Mouse (Mus musculus) limb, embryonic 10.5 days (tissue): ENCODE data around the gene Alox15. TPM values are rescaled to one million over a fixed set of nuclear protein-coding genes. Genes with fewer than 3 reads are reported as not detected.
"Not testable (repeated sequence)": the region's sequence is repeated elsewhere in the genome, so short reads cannot be mapped to it uniquely, and the experiment has no call there.

Experiments
- DNase-seq: peaks from one replicate; pipeline ENCODE4 v3.0.0-alpha.2; 2017; ENCODE audit warnings: low spot score
- H3K27ac ChIP-seq: fragments of 300-500 bp; sonication (generic); 2 replicates; pipeline ENCODE4 v1.5.1; 2016; ENCODE audit warnings: mild to moderate bottlenecking
- H3K27me3 ChIP-seq: fragments of 300-500 bp; sonication (generic); 2 replicates; pipeline ENCODE4 v1.6.1; 2016; ENCODE audit warnings: low read depth, mild to moderate bottlenecking; ENCODE audit not compliant: poor library complexity, severe bottlenecking
- H3K36me3 ChIP-seq: fragments of 300-500 bp; sonication (generic); 2 replicates; pipeline ENCODE4 v1.6.1; 2016; ENCODE audit warnings: mild to moderate bottlenecking, moderate library complexity
- H3K4me1 ChIP-seq: fragments of 300-500 bp; sonication (generic); 2 replicates; pipeline ENCODE4 v1.6.1; 2016
- H3K4me3 ChIP-seq: fragments of 300-500 bp; sonication (generic); 2 replicates; pipeline ENCODE4 v1.5.1; 2016; ENCODE audit warnings: mild to moderate bottlenecking, moderate library complexity
- H3K9me3 ChIP-seq: fragments of 300-500 bp; sonication (generic); replicated peaks from 2 replicates; pipeline ENCODE4 v1.6.1; 2016; ENCODE audit warnings: mild to moderate bottlenecking
- WGBS: fragments of 180-500 bp; shearing (Covaris S2); methylation state at CpG from one replicate; pipeline ENCODE4 v1.1.7; 2016; 5-methylcytosine and 5-hydroxymethylcytosine counted together
- polyA plus RNA-seq: library from polyadenylated mRNA; unstranded; fragments of >200 nt; fragmentation: Nextera tagmentation; extraction: Ambion mirVana; gene quantifications from 2 replicates; pipeline ENCODE4 v1.2.1, GENCODE M21; 2016

The Alox15 gene
- not detected in 2 replicates for polyA plus RNA-seq

DNA sequence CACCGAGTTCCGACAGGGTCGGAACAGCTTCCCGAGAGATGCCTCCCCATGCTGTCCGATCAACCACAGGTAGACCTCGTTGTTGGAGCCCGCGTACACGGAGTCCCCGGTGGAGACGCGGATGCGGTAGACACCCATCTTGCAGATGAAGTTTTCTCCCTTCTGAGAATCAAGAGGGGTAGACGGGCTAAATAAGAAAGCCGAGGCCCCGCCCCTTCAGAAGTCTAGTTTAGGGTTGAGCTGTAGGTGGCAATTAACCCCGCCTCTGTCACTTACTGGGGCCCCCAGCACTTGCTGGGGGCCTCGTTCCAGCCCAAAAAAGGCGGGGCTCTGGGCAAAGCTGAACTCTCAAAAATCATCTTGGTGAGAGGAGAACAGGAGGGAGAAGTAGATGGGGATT, at the start of gene Alox15:
Alox15 (minus strand) TSS at position 164 of the 400 bp plus-strand sequence.
- under 1% methylated on average over 19 of the region's 19 CpGs for WGBS
- no peaks in the 10 kb centered on the region for H3K9me3 ChIP-seq
- H3K4me3 ChIP-seq: peak within 1 kb of the TSS; percentile 49
- no peak within 1 kb of the TSS for H3K27ac ChIP-seq
- peak; percentile 51 for DNase-seq
- H3K27me3 ChIP-seq: peaks cover 69% of the 10 kb centered on the region
- H3K36me3 ChIP-seq: no peaks in the 10 kb centered on the region
- peaks cover 16% of the 10 kb centered on the region for H3K4me1 ChIP-seq

DNA sequence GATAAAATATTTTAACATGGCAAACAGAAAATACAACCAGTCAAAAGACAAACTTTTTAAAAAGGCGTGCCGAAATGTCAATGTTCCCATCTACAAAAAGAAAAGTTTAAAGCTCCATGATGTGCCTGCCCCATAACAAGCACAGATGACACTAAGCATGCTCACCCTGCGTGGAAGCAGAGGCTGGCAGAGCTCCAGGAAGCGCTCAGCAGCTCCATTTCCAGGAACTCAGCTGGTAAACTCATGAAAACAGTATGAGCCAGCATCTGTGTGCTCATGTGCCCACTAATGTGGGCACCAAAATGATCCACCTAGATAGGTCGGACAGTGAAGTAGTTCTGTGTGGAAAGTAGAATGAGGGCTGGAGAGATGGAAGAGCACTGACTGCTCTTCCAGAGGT, 37.6 kb upstream of the Alox15 start:
- Histone ChIP-seq H3K36me3 (peaks cover 78% of the 10 kb centered on the region), H3K4me3 (no peak overlapping the region), H3K27me3 (no peaks in the 10 kb centered on the region), H3K4me1 (no peaks in the 10 kb centered on the region), H3K9me3 (no peaks in the 10 kb centered on the region), H3K27ac (no peak overlapping the region)
- DNase-seq: no peak
- 94% methylated on average over 5 of the region's 5 CpGs for WGBS

DNA sequence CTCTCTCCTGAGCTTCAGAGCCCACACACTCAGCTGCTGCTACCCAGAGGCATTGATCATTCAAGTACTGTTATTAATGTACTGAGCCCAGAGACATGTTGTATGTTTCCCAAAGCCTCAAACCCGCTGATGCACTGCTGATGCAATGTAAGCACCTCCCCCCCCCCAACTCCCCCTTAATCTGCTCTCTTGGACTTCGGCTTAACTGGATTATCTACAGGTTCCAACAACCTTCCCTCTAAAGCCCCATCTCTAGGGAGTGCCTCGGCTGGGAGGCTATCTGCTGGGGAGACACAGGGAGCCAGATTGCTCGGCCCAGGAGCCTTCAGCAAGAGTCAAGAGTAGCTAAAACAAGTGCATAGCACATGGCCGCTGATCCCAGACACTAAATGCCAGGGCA, 35.6 kb upstream of the Alox15 start:
- H3K27me3 ChIP-seq: no peaks in the 10 kb centered on the region
- WGBS: 91% methylated on average over 5 of the region's 5 CpGs
- H3K27ac ChIP-seq: no peak overlapping the region
- H3K4me1 ChIP-seq: no peaks in the 10 kb centered on the region
- no peak for DNase-seq
- H3K36me3 ChIP-seq: peaks cover 65% of the 10 kb centered on the region
- H3K4me3 ChIP-seq: no peak overlapping the region
- no peaks in the 10 kb centered on the region for H3K9me3 ChIP-seq

DNA sequence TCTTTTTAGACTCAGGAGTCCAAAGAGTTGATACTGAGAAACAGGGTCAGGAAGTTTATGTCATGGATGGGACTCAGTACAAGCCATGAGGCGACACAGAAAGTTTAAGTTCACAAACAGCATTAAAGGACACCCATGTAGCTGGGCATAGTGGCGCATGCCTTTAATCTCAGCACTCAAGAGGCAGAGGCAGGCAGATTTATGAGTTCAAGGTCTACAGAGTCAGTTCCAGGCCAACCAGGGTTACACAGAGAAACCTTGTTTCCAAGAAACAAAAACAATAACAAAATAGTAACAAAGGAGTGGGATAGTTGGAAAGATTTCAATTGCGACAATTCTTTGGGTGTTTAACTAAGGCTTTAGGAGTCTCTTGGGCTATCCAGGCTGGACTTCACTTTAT, 32.3 kb upstream of the Alox15 start:
- Histone ChIP-seq H3K4me1 (no peaks in the 10 kb centered on the region), H3K4me3 (no peak overlapping the region), H3K36me3 (peaks cover 39% of the 10 kb centered on the region), H3K27ac (no peak overlapping the region), H3K27me3 (no peaks in the 10 kb centered on the region), H3K9me3 (no peaks in the 10 kb centered on the region)
- DNase-seq: no peak
- 80% methylated on average over 3 of the region's 3 CpGs for WGBS

DNA sequence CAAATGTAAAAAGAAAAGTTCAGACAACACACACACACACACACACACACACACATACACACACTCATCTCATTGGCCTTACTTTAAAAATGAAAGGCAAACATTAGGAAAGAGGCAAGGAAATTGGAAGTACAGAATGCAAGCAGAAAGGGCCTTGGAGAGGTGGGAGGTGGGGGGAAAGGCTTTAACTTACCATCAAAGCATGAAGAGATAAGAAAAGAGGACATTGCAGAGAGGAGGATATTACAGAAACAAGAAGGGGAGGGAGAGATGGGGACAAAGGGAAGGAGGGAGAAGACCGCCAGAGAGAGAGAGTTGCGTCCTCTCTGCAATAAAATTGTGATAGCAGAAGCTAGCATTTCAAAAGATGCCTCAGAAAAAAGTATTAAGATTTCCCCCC, 29.5 kb upstream of the Alox15 start:
- Histone ChIP-seq H3K4me1 (no peaks in the 10 kb centered on the region), H3K9me3 (no peaks in the 10 kb centered on the region), H3K27me3 (no peaks in the 10 kb centered on the region), H3K4me3 (no peak overlapping the region), H3K36me3 (peaks cover 19% of the 10 kb centered on the region), H3K27ac (no peak overlapping the region)
- DNase-seq: no peak
- WGBS: 88% methylated on average over 2 of the region's 2 CpGs

DNA sequence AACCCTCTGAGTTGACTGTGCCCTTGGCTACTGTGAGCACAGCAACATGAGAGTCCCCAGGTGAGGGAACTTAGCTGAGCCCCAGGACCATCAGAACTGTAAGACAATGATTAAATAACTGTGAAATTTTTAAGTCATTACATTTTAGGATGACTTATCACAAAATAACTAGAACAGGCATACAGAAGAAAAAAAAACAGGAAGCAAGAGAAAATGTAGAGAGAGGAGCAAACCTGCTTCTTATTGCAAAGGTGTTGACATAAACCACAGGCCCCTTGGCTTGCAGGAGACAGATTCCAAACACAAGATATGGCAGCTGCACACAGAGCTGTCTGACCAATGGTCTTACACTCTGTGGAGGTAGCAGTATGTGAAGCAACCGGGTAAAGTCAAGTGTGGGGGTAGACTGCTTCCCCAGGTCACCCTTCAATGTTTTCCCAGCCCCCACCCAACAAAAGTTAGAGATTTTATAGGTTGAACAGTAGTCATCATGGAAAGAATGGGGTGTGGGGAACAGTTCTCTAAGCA, 28.7 kb upstream of the Alox15 start:
- DNase-seq: no peak
- 70% methylated on average over 1 of the region's 1 CpGs for WGBS
- Histone ChIP-seq H3K9me3 (no peaks in the 10 kb centered on the region), H3K36me3 (peaks cover 12% of the 10 kb centered on the region), H3K4me1 (no peaks in the 10 kb centered on the region), H3K27me3 (no peaks in the 10 kb centered on the region), H3K4me3 (no peak overlapping the region), H3K27ac (no peak overlapping the region)

DNA sequence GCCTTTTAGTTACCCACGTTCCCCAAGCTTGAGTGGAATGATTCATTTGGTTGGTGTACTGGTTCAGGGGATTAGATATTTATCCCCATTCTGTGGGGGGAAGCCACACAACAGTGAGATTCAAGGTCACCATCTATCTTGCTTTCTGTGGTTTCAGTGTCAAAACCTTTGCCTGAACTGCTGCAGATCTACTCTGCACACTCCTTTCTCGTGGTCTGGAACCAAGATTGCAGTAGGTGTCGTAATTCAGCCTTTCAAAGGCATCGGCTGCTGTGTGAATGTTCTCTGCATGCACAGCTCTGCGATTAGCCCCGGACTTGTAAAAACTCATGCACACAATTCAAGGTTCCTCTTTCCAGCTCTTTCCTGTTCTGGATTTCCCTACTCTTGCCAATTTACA, 24.2 kb upstream of the Alox15 start:
- Histone ChIP-seq H3K36me3 (no peaks in the 10 kb centered on the region), H3K27me3 (no peaks in the 10 kb centered on the region), H3K4me1 (no peaks in the 10 kb centered on the region), H3K27ac (no peak overlapping the region), H3K4me3 (no peak overlapping the region), H3K9me3 (no peaks in the 10 kb centered on the region)
- DNase-seq: no peak
- WGBS: 83% methylated on average over 6 of the region's 6 CpGs

DNA sequence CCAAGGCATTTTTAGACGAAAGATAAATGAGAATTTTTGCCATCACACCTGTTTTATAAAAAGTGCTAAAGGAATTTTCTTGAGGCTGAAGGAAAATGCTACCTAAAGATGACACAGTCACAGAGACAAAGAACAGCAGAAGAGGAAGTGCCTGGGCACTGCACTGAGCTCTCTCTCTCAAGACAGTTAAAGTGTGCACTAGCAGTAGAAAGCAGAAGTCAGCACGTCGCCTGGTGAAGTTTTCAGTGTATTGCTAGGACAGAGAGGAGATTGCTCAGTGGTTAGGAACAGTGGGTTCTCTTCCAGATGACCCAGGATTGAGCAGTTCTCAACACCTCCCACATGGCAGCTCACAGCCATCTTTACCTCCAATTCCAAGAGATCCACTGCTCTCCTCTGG, 22.5 kb upstream of the Alox15 start:
- WGBS: 68% methylated on average over 3 of the region's 3 CpGs
- no peaks in the 10 kb centered on the region for H3K27me3 ChIP-seq
- H3K4me1 ChIP-seq: no peaks in the 10 kb centered on the region
- no peak for DNase-seq
- no peak overlapping the region for H3K27ac ChIP-seq
- H3K9me3 ChIP-seq: no peaks in the 10 kb centered on the region
- H3K36me3 ChIP-seq: no peaks in the 10 kb centered on the region
- no peak overlapping the region for H3K4me3 ChIP-seq

DNA sequence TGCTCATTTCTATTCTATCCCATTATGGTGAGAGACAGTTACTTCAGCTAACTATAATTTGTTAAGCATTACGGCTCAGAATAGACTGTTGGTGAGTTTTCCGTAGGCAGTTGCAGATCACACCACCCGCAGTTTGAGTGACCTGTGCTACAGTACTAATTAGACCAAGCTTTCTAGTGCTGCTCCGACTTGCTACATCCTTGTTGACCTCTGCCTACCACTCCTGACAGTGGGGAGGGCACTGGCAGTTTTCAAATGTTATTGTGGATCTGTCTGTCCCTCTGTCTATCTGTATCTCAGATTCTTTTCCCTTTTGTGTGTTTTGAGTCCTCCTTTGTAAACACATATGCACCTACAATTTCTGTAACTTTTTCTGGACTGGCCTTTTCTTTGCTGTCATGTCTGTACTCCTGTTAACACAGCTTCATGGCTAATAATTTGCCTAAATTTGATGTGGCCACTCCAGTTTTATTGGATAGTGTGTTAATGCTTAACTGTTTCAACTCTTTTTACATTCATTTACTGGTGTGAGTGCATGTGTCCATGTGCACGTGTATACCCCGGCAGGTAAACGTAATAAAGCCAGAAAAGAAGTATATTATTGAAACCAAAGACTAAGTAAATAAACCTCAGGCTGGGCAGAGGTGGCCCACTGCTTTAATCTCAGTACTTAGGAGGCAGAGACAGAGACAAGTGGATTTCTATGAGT, 21.2 kb upstream of the Alox15 start:
- Histone ChIP-seq H3K27me3 (no peaks in the 10 kb centered on the region), H3K4me1 (no peaks in the 10 kb centered on the region), H3K27ac (no peak overlapping the region), H3K9me3 (no peaks in the 10 kb centered on the region), H3K4me3 (no peak overlapping the region), H3K36me3 (no peaks in the 10 kb centered on the region)
- no peak for DNase-seq
- 79% methylated on average over 7 of the region's 7 CpGs for WGBS

DNA sequence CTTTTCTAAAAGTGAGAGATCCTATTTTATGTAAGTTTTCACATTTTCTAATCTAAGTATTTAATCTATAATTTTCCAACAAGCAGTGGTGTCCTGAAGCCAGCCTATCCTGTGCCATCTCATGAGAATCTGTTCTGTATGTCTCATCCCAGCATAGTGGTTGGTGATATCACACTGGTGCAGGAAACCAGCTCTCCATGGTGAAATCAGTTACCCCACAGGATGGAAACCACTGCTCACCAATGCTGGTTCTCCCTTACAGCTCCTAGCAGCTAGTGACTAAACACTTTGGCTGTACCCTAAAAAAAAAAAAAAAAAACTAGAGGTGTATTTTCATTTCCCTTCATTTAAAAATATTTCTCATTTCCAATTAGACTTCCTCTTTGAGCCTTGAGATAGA, 20.6 kb upstream of the Alox15 start:
- Histone ChIP-seq H3K27me3 (no peaks in the 10 kb centered on the region), H3K36me3 (no peaks in the 10 kb centered on the region), H3K27ac (no peak overlapping the region), H3K4me1 (no peaks in the 10 kb centered on the region), H3K4me3 (no peak overlapping the region), H3K9me3 (no peaks in the 10 kb centered on the region)
- DNase-seq: no peak

DNA sequence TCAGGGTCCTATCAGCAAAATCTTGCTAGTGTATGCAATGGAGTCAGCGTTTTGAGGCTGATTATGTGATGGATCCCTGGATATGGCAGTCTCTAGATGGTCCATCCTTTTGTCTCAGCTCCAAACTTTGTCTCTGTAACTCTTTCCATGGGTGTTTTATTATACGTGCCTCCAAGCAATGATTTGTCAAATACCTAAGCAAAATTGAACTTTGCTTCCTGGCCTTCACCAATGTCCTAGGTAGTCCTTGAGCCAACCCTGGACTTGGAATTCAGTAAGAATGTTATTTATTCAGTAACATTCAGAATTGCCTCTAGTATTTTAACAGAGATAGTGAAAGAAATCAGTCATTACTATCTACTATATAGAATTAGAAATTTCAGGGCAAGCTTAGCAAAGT, 16.8 kb upstream of the Alox15 start:
- H3K27ac ChIP-seq, DNase-seq, H3K4me1 ChIP-seq, H3K9me3 ChIP-seq, H3K27me3 ChIP-seq, H3K36me3 ChIP-seq, H3K4me3 ChIP-seq: not testable (repeated sequence)
- 81% methylated on average over 2 of the region's 2 CpGs for WGBS

DNA sequence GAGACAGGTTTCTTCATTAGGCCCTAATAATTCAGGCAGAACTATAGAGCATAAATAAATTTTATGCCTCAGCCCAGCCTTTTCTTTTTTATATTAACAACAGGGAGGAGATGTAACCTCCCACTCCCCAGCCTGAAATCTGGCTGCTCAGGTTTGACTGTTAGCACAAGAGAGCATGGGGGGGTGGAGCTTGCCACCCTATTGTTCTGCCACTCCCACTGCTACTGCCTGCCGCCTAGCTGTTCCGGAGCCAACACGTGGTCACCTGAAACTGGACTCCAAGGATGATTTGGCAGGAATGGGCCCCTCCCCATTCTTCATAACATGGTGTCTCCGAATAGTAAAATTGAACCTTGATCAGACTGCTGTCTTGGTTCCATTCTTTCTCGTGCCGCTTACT, 15.9 kb upstream of the Alox15 start:
- DNase-seq, H3K27me3 ChIP-seq, H3K9me3 ChIP-seq, H3K4me3 ChIP-seq, H3K36me3 ChIP-seq, H3K4me1 ChIP-seq, H3K27ac ChIP-seq: not testable (repeated sequence)
- 85% methylated on average over 6 of the region's 6 CpGs for WGBS

DNA sequence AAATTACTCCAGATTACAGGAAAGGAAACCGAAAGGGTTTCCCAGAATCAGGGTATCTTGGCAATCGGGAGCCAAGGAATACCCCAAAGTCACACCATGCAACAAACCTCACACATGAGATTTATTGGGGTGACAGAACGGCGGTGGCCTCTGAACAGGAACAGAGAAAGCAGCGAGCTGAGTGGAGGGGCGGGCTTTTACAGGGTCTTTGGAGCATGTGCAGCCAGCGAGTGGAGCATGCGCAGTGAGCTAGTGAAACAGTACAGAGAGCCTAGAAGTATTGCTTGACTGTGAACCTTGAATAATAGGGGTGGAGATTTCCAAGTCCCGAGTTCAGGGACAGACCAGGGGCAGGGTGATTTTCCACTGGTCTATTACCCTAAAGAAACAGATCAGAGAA, 3.2 kb downstream of the Alox15 start:
- H3K27me3 ChIP-seq: peaks cover 63% of the 10 kb centered on the region

DNA sequence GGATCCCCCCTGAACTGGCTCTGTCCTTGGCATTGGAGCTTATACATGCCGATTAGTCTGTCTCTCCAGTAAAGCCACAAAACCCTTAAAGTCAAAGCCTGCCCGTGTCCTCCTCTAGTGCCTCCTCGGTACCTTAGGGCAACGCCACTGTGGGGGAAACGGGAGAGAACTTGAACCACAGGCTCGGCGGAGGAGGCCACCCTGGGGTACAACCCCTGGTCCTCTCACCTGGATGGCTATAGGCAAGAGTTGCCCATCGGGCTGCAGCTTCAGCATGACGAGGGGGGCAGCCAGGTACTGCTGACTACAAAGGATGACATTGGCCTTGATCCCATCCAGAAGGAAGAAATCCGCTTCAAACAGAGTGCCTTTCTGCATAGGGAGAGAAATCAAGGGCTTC, 4.0 kb downstream of the Alox15 start:
- Histone ChIP-seq H3K27me3 (peaks cover 56% of the 10 kb centered on the region), H3K4me1 (peaks cover 16% of the 10 kb centered on the region)
- 81% methylated on average over 10 of the region's 10 CpGs for WGBS

More for the DNA sequence above, 3.2 kb downstream of the Alox15 start:
- Histone ChIP-seq H3K27ac (no peak overlapping the region), H3K4me3 (no peak overlapping the region), H3K9me3 (no peaks in the 10 kb centered on the region), H3K36me3 (no peaks in the 10 kb centered on the region), H3K4me1 (peaks cover 16% of the 10 kb centered on the region)
- 83% methylated on average over 9 of the region's 9 CpGs for WGBS
- no peak for DNase-seq

More for the DNA sequence above, 4.0 kb downstream of the Alox15 start:
- no peak for DNase-seq
- Histone ChIP-seq H3K9me3 (no peaks in the 10 kb centered on the region), H3K36me3 (no peaks in the 10 kb centered on the region), H3K4me3 (no peak overlapping the region), H3K27ac (no peak overlapping the region)
